Mouse (Mus musculus): ENCODE measurements around the gene Ccdc160. TPM values are rescaled to one million over a fixed set of nuclear protein-coding genes. Genes with fewer than 3 reads are reported as not detected.

Ccdc160 gene
- polyA plus RNA-seq (2017; shearing (Covaris generic)), result not detected

DNA sequence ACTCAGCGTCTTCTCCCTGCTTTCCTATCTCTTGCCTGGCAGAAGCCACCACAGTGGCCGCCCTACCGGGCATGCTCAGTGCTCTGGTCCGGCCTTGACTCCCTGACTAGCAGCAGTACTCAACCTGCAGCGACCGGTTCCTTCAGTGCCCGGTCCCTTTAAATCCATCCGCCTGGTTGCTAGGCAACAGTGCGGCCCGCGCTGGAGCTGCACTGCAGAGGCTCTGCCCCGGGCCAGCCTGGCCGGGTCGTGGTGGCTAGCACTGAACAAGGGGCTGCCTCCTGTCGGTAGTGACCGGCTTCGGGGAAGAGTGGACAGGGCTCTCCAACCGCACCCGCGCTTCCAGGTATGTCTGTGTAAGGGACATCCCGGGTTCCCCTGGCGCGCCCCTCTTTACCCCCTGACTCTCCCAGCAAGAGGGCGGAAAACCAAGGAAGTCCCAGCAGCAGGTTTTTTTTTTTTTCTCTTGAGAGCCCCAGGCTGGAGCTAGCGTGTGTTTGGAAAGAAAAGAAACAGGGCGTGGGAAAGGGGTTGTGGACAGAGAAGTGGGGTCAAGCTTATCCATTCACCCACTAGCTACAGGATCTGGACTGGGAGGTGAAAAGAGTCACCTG is at the start of gene Ccdc160:
Gene Ccdc160, plus strand, starts transcription at position 221 of the 614 bp plus-strand sequence.

Other genes with a start within 250 kb of the Ccdc160 start
- not detected for gene Gpc3, start 177.2 kb upstream of the Ccdc160 start, polyA plus RNA-seq (2017; shearing (Covaris generic))
- 93.4 TPM for gene Phf6, start 121.1 kb downstream of the Ccdc160 start, polyA plus RNA-seq (2017; shearing (Covaris generic))
- gene Hprt, start 196.9 kb downstream of the Ccdc160 start, polyA plus RNA-seq (2017; shearing (Covaris generic)), result 198 TPM

Data from effector memory CD4-positive, alpha-beta T cell, adult 7 months (primary cell).